In the genomic region with DNA sequence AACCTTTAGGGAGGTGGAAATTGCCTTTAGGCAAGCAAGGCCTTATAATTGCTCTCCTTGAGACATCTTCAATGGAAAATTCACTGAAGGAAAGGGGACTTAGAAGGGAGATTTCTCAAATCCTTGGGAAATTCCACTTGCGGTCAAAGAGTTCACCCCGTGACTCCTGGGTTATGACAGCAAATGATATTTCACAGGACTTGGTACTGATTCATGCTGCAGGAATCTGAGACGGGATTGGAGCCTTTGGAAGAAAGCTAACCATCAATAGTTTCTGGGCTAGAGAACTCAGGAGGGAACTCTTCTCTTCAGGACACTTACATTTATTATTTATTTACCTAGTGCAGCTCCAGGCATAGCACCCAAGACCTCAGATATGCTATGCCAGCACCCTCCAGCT, we compare ENCODE assay signal across 25 mouse cellular contexts. TPM values are rescaled to one million over a fixed set of nuclear protein-coding genes. Genes with fewer than 3 reads are reported as not detected.
DNase-seq lines count a peak whose midpoint lies in the region; ATAC-seq and TF ChIP-seq lines count a peak whose summit lies in the region.
"Had no signal": no experiment of that assay in that cellular context is flagged by ENCODE, and none has a peak within 500 bp of the region (broad histone marks: within the 10 kb centered on the region; RNA-seq: fewer than 3 reads in every experiment).

No protein-coding gene starts in this region.

- peak; percentile 41 for DNase-seq in kidney, adult 2 months
- no peak for DNase-seq in kidney, adult 11 months
- peak; percentile 99 for DNase-seq in 3T3-L1 (ENCODE audit: low read depth, low spot score)
- peak; percentile 43 for DNase-seq in Muller cell, postnatal 12 days (ENCODE audit: inconsistent ontology term)
- peak; percentile 21 to 30 for DNase-seq in kidney, postnatal 36 days
- DNase-seq in spleen, adult 12 weeks (ENCODE audit: low spot score), result no peak
- DNase-seq: cerebellum, adult 9-10 months; gastrocnemius, postnatal 10 days; thymus, adult 2 months had no signal

- ATAC-seq in erythroblast, adult 5-6 weeks (replicated peaks; ENCODE audit: low FRiP score, poor library complexity, severe bottlenecking), result no peak
- ATAC-seq: forebrain, embryonic 14.5 days; inflammation-experienced regulatory T-cells, adult 6 months; midbrain, embryonic 13.5 days had no signal

- no peaks in the 10 kb centered on the region for H3K36me3 ChIP-seq in kidney, adult 2 months (ENCODE audit: control insufficient read depth, insufficient read depth, low read length)
- H3K36me3 ChIP-seq: embryonic facial prominence, embryonic 10.5 days; G1E; hindbrain, embryonic 13.5 days; limb, embryonic 12.5 days; lung, embryonic 15.5 days; midbrain, embryonic 13.5 days had no signal

- WGBS in kidney, adult 2 months, result 91% methylated on average over 3 of the region's 3 CpGs

- no peak for TF ChIP-seq POLR2A in kidney, adult 2 months (IDR thresholded peaks at IDR 0.05; ENCODE audit: low read depth, low read length)

- no peak overlapping the region for H3K4me3 ChIP-seq in kidney, adult 2 months (ENCODE audit: insufficient read depth, low read depth, low read length)
- H3K4me3 ChIP-seq: embryonic facial prominence, embryonic 10.5 days; erythroblast, embryonic 14.5 days; heart, adult 2 months; hindbrain, embryonic 13.5 days; limb, embryonic 12.5 days; lung, embryonic 15.5 days; midbrain, embryonic 13.5 days had no signal

- H3K27ac ChIP-seq in kidney, adult 2 months (ENCODE audit: insufficient read depth, low read depth, low read length), result 0 out of 2 replicates have a peak overlapping the region, but pooled peaks have one; percentile 31
- H3K27ac ChIP-seq: embryonic facial prominence, embryonic 10.5 days; heart, adult 2 months; hindbrain, embryonic 13.5 days; limb, embryonic 12.5 days; liver, embryonic 14.5 days; lung, embryonic 15.5 days; macrophage; midbrain, embryonic 13.5 days had no signal

- no peak for TF ChIP-seq CTCF in kidney, adult 2 months (conservative IDR thresholded peaks at IDR 0.05; ENCODE audit: insufficient read depth, insufficient read length, low read depth, low read length)

- H3K4me1 ChIP-seq in kidney, adult 2 months (ENCODE audit: control insufficient read depth, insufficient read depth, low read length), result no peaks in the 10 kb centered on the region
- H3K4me1 ChIP-seq: embryonic facial prominence, embryonic 10.5 days; hindbrain, embryonic 13.5 days; limb, embryonic 12.5 days; lung, embryonic 15.5 days; midbrain, embryonic 13.5 days had no signal

- H3K27me3 ChIP-seq in kidney, adult 2 months (replicated peaks; ENCODE audit: control insufficient read depth, insufficient read depth, low read length), result no peaks in the 10 kb centered on the region
- H3K27me3 ChIP-seq: hindbrain, embryonic 13.5 days; lung, embryonic 15.5 days; midbrain, embryonic 13.5 days had no signal

RNA-seq across cellular contexts. Expression of gene Cxcl5, which starts 52.8 kb away (rescaled TPM):
- polyA plus RNA-seq in kidney, adult 2 months (2012; rRNA removed), result 0.05 TPM in 1 of 2 replicates, not detected in the other
- total RNA-seq in erythroblast, adult 5-6 weeks (2015; ENCODE audit: low replicate concordance), result not detected in 2 replicates
- not detected in 2 replicates for total RNA-seq in erythroblast, adult 5-6 weeks (2017; ENCODE audit: low replicate concordance)
- total RNA-seq: adrenal gland, adult 18-20 months; common myeloid progenitor, adult 5-6 weeks; G1E; gastrocnemius, postnatal 10 days; left cerebral cortex, postnatal 10 days had no signal
- polyA plus RNA-seq: erythroblast, embryonic 14.5 days; G1E; inflammation-experienced regulatory T-cells, adult 6 months; limb, embryonic 12.5 days; lung, embryonic 15.5 days; midbrain, embryonic 13.5 days had no signal

Comparison
In these comparisons a context has a peak if more than half of its experiments do, and no peak if none do; other contexts are left out.
1. DNase-seq: peak in kidney, adult 2 months (single experiment), 3T3-L1 (single experiment), Muller cell, postnatal 12 days (single experiment) and kidney, postnatal 36 days (2 of 2); none in kidney, adult 11 months (single experiment) and spleen, adult 12 weeks (single experiment).